Mouse (Mus musculus) myocyte (in vitro differentiated cells): ENCODE results near the gene Cacna1g.

Experiments
- E2F4 ChIP-seq: IDR thresholded peaks from one replicate; pipeline ENCODE4 v1.6.1; 2011; ENCODE audit warnings: mild to moderate bottlenecking, control low read depth, moderate library complexity; ENCODE audit not compliant: insufficient read depth
- POLR2A ChIP-seq: IDR thresholded peaks from one replicate; pipeline ENCODE4 v1.6.1; 2011; ENCODE audit warnings: low read depth, mild to moderate bottlenecking, control low read depth, moderate library complexity; ENCODE audit not compliant: insufficient read length
- REST ChIP-seq: IDR thresholded peaks from one replicate; pipeline ENCODE4 v1.6.1; 2011; ENCODE audit warnings: mild to moderate bottlenecking, control low read depth, moderate library complexity; ENCODE audit not compliant: insufficient read depth, insufficient read length
- USF1 ChIP-seq: IDR thresholded peaks from one replicate; pipeline ENCODE4 v1.6.1; 2011; ENCODE audit warnings: low read depth, mild to moderate bottlenecking, control low read depth, moderate library complexity

- TF ChIP-seq E2F4 (no peak), USF1 (no peak), POLR2A (no peak), REST (no peak)
Observed at GRCm38 (mm10) chr11:94477651-94478050, 3.7 kb upstream of the Cacna1g start.
